Mouse (Mus musculus) bone marrow macrophage, adult 2 months (primary cell): ENCODE results near the gene Eif4g2.

ENCODE experiments used
- CTCF ChIP-seq: IDR thresholded peaks from 2 replicates; pipeline ENCODE4 v1.5.1; 2012; ENCODE audit warnings: low read depth, mild to moderate bottlenecking, low read length, moderate library complexity
- POLR2A ChIP-seq: IDR thresholded peaks from 2 replicates; pipeline ENCODE4 v1.6.1; 2012; ENCODE audit warnings: mild to moderate bottlenecking, low read depth, low read length, borderline replicate concordance

DNA sequence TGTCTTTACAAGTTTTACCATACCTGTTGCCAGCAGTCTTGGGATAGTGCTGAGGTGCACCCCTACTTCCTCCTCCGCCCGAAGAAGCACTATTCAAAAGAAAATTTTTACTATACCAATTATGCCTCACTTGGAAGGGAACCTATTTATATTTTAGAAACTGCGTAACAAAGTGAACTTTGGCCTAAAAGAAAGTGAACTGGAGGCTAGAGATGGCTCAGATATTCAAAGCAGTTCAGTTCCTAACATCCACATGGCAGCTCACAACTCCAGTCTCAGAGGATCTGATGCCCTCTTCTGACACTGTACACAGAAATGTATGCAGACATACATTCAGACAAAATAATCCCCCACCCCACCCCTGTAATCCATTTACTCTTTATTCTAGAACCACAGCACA, 2.0 kb downstream of the Eif4g2 start:
- no peak for TF ChIP-seq POLR2A
- no peak for TF ChIP-seq CTCF
